Mouse (Mus musculus) cortical plate, adult 2 months (tissue): Measurements from ENCODE around the gene Accs.

Source experiments
- CTCF ChIP-seq: fragments of 200-500 bp; IDR thresholded peaks from 2 replicates; pipeline ENCODE4 v1.5.1; 2011; ENCODE audit warnings: mild to moderate bottlenecking, control low read depth, low read length; ENCODE audit not compliant: insufficient read depth; ENCODE audit errors: extremely low read depth
- POLR2A ChIP-seq: fragments of 200-500 bp; IDR thresholded peaks from 2 replicates; pipeline ENCODE4 v1.6.1; 2011; ENCODE audit warnings: mild to moderate bottlenecking, low read length, control low read depth; ENCODE audit not compliant: insufficient read depth; ENCODE audit errors: extremely low read depth

GRCm38 (mm10) chr2:93891611-93892280, 42.0 kb upstream of the Accs start:
- TF ChIP-seq CTCF: no peak
- TF ChIP-seq POLR2A: no peak
